Mouse (Mus musculus): ENCODE measurements at regions not wholly inside any gene's neighbourhood (a gene's known extent, or its start where the extent isn't known, plus 50 kb on each side); places are given as distances from the start of the nearest gene placed in this dataset.

DNA sequence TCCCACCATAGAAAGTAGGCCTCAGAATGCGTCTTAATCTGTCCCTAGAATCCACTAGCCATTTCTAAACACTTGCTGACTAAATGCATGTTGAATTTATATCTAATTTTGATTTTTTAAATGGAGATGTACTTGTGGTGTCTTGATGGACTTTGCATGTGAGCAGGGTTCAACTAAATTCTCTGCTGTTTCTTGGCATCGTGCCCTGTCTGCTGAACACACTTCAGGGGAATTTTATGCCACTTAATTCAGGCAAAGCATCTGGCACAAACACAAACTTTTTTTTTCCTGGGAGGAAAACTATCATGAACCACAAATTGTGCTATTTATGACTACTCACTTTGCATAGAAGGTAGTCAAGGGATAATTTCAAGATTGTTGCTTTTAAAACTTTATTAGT is 87.7 kb downstream of the Stc2 start:
- DNase-seq (ENCODE audit: low spot score in 2 of 2): no peak

DNA sequence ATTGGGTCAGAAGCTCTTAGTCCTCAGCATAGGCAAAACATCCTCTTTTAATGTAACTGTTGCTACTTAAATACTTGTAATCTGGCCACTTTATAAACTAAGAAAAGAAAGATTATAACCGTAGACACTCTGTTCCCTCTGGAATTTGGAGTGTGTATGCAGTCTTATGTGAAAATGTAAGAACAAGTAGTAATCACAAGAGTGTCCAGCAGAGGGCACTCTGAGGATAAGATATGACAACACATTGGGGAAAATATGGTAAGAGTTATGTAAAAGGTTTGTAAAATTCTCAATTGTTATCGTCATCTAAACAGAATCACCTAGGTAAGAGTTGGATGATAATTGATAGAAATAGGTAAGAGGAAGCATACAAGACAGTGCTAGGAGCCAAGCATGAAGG is 66.2 kb upstream of the Gm17332 start:
- peak in 1 of 2 experiments; percentile 23 for DNase-seq (ENCODE audit: low spot score in 2 of 2)
